Mouse (Mus musculus): Measurements from ENCODE around the gene A730009L09Rik. TPM values are rescaled to one million over a fixed set of nuclear protein-coding genes. Genes with fewer than 3 reads are reported as not detected.

The A730009L09Rik gene
- polyA plus RNA-seq, 1 experiment: not detected

DNA sequence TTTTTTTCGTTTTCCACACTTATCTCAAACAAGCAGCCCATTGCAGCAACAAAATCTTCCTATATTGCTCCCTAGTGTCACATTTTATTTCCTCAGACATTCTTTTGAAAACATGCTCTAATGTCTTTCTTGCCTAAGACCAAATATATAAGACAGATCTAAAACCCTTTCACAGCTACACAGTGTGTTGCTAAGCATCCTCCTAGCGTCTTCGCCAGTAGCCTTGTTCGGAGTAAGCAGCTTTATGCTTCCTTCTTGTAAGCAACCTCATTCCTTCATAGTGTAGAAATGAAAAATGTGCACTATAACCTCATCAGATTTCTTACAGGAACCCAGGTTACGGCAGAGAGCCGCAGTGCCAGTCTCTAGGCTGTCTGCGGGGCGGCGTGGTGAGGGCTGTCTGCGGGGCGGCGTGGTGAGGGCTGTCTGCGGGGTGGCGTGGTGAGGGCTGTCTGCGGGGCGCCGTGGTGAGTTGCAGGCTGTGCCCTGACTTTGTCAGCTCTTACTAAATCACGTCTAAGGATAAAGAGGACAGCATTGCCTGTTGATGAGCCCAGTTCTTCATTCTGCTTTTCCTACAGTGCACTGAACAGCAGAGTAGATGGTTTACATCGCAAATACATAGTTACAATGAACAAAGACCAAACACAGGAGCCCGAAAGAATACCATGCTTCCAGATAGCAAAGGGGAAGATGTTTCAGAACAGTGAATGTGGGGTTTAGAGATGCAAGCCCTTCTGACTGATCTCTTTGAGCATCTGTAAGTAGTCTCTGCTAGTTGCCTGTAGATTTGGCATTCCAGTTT is 43.4 kb downstream of the A730009L09Rik start:
- WGBS: 67% methylated on average over 20 of the region's 20 CpGs

GRCm38 (mm10) chr16:84559569-84560278 is 44.8 kb downstream of the A730009L09Rik start:
- no peak for DNase-seq (ENCODE audit: low read depth, low spot score)
- 32% methylated on average over 9 of the region's 9 CpGs for WGBS

More for the DNA sequence above, 43.4 kb downstream of the A730009L09Rik start:
- DNase-seq (ENCODE audit: low read depth, low spot score): no peak

GRCm38 (mm10) chr16:84560279-84560602 is 45.3 kb downstream of the A730009L09Rik start:
- DNase-seq (ENCODE audit: low read depth, low spot score): no peak
- 80% methylated on average over 7 of the region's 7 CpGs for WGBS

Other genes starting within 250 kb of the A730009L09Rik start
- 8.4 and 10.4 TPM in 2 replicates for gene Mrpl39, start 220.6 kb downstream of the A730009L09Rik start, polyA plus RNA-seq (2012; rRNA removed)

All from large intestine, adult 2 months (tissue).